Mouse (Mus musculus): ENCODE results near the gene Hkdc1.

Hkdc1 gene

DNA sequence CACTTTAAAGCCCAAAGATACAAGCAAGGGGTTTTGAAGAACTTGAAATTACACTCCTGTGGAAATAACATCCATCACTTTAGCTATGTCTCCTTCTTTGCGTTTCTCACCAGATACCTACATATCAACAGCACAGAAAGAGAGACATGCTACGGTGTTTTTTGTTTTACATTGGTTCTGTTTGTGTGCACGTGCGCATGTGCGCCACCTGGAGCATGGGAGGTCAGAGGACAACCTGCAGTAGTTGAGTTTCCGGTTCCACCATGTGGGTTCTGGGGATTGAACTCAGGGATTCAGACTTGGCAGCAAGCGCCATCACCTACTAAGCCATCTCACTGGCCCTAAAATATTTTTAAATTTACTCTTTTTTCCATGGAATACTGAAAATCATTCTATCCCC is 63.5 kb downstream of the Hkdc1 start:
- peak in 1 of 2 experiments; percentile 12 for DNase-seq

DNA sequence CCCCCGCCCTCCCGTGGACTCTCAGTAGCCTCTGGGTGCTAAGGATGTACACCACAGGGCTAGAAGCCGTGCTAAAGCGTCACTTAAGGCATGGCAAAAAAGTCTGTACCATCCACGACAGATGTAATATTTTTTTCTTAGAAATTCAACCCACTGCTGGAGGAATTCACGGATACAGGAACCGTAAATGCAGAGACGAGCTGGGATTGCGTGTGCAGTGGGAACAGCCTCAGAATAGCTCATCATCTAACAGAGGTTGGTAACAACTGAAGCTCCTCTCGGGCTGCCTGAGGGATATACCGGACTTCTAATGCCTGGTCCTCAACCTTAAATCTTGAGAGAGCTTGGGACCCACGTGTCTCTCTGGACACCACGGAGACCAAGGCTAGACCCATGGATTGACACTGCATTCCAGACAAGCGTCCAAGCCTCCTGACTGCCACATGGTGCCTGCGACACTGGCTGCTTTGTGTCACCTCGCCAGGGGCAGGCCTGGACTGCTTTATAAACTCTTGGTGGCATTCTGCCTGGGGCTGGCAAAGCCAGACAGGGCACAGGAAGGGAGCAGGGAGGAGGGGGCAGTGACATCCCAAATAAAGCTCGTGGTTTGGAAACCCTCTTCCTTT is 66.1 kb downstream of the Hkdc1 start:
- no peak for DNase-seq

DNA sequence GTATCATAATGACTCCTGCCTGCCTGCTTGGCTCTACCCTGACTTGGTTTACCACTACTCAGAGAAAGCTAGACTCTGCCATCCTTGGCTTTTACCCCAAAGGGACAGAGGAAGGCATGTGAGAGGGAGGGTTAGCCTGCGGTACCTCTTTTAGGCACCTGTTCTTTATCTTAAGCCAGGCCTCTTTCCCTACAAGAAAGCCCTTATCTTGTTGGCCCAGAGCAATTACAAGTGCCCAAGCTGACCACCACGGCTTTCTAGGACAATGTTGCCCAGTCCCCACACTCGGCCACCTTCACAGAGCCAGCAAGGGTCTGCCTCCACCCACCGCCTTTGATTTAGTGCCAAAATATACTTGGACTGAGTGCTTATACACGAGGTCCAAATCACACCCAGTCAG is 77.1 kb downstream of the Hkdc1 start:
- no peak for DNase-seq

DNA sequence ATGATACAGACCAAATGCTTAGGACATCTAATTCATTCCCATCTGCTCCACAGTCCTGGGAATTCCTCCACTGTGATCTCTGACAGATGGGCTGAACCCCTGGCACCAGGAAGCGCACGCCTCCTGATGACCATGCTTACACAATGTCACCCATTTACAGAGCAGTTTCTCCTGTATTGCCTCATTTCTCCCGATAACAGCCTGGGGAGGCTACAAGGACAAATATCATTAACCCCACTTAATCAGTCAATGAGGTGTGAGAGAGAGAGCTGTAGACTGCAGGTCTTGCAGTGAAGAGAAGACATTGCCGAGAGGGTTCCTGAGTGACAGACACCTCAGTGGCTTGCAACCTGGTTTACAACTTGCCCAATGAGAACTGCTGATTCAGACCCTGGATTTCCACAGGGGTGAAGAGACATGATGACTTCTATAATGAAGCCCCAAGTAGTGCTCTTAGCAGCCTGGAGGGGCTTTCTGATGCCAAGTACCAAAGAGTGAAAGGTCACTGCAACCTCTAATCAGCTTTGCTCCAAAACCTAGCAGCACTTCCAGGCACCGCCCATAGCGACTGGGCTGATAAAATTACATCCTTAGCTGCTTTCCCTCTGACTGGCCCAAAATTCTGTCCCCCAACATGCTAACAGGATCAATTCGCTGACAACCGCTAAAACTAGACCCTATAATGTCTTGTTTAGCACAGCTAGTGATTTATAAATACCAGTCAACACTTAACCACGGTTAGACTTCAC is 78.1 kb downstream of the Hkdc1 start:
- DNase-seq: no peak

DNA sequence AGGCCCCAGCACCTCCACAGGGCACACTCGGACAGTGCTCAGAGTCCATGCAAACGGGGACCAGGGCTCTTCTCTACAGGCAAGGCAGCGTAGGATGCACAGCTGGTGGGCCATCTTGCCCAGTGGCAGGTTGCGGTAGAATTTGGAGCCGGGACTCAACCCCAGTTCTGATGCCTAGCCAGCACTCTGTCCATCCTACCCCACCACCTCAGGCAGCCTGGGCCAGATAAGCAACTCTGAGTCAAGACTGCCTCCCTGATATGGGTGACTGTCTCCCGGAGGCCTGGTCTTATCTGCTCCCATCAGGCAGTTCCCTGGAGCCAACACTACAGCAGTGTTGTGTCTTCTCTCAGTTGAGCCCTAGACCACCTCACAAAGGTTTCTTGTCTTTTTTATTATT is 79.8 kb downstream of the Hkdc1 start:
- DNase-seq: no peak

DNA sequence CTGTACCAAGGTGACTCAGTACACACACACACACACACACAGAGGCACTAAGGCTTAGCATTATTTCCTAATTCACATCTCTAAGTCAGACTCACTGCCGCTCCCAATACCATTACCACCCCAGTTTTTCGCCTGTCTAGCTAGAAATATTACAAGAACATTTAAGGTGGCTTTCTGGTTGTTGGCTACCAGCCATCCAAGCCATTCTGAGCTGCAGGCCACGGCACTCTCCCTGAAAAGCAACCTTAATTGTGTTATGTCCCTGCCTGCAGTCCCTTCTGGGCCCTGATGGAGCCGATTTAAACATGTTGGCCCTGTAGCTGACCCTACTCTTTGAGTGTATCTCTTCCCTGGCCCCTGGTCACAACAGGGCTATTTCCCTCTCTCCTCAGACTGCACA is 80.3 kb downstream of the Hkdc1 start:
- DNase-seq: no peak

DNA sequence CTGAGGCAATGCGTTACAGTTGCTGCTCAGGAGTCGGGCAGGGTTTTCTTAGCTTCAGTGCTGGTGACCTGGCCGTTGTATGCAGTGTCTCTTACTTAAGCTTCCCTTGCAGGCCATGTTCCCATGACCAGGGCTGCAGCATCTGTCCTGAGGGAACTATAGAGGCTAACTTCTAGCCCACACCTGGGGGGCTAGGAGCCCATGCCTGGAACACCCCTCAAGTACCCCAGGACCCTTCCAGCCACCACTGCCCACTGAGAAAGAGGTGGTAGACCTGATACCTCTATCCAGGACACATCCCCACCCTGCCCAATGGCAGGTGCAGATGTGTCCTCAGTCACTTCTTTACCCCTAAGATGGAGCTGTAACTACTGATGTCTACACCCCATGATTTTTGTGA is 81.3 kb downstream of the Hkdc1 start:
- no peak for DNase-seq

DNA sequence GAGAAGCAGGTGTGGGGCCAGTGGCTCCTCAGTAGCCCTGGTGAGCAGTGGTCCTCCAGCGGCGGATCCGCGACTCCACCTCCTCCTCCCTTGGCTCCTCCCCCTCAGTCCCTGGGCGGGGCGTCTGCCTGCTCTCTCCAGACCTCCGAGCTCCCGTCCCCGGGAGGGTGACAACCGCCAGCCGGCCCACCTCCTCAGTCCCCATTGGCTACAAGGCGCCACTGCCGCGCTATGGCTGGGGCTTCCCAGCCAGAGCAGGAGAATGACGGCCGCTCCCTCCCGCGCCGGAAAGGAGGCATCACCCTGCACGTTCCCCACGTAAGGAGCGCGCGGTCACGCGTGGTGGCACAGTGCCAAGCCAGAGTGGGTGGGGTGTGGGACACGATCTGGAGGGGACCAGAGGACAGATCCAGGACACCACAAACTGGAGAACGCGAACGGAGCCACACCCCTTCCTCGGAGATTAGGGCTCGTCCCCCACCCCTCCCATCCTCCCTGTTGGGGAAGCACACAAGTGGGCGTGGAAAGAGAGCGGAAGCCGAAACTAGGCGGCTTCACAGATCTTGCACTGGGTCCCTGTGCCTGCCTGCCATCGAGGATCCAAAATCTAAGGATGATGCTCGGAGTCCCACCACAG is 82.1 kb downstream of the Hkdc1 start:
- DNase-seq: peak; percentile 97 to 98

DNA sequence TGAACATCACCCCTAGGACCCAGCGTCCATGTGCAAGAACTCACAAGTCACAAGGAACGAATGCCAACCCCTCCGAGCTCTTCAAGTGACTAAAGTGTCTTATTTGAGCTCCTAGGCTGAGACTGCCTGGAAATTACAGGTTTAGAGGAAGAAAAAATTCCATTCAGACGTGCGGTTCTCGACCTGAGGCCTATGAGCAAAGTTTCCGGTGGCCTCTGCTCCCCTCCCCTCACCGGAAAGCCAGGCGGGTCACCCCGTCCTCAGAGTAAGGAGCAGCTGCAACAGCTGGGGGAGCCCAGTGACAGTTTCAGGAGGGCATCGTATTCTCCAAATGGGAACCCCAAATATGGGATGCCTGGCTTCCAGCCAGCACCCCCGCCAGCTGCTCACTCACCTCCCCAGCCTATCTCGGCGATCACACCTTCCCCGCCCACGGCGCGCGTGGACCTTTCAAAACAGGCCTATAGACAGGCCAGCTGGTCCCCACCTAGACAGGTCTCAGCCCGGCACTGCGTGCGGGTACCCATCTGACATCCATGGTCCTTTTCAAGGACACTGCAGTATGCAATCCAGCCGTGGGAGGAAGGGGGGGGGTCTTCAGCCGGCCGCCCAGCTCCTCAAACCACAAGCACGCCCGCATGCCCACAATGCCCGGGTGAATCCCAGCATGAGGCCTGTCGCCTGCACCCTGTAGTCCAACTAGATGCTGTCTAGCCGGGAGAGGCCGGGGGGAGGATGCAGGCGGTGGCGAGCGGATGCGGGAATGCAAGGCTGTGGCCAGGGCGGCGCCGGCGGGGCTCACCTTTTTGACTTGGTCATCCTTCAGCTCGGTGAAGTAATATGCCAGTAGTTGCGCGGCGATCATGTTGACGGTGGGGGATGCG is 82.8 kb downstream of the Hkdc1 start:
- DNase-seq: peak; percentile 58 to 78

DNA sequence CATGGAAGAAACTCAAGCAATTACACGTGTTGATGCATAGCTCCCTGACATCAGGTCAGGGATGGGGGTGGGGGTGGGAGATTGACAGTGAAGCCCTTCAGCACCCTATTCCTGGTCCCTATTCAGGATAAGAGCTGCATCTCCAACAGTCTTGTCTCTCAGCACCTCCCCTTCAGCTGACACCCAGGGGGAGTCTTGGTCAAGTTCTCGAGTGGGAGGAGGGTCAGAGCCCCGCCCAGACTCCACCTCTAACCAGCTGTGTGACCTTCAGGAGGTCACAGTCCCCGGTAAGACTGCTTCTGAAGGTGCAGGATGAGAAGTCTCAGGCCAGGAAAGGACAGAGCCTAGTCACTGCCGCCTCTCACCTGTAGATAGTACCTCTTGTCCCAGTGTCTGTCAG is 83.7 kb downstream of the Hkdc1 start:
- peak; percentile 62 to 81 for DNase-seq

DNA sequence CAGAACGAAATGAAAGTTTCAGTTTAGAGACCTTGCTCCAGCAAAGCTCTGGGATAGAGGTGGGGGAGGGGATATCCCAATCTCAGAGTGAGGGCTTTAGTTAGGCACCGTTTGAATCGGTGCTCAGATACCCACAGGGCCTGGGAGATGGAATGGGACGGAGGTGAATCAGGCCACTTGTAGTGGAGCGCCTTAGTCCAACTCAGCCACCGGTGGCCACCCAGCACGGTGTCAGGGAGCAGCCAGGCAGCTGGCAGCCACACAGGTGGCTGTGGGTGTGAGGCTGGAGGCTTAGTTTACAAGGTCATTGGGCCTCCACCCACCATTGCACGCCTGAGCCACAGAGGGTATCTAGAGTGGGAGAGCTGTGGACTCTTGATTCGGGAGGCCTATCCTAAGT is 84.1 kb downstream of the Hkdc1 start:
- DNase-seq: peak in 1 of 2 experiments; percentile 56

DNA sequence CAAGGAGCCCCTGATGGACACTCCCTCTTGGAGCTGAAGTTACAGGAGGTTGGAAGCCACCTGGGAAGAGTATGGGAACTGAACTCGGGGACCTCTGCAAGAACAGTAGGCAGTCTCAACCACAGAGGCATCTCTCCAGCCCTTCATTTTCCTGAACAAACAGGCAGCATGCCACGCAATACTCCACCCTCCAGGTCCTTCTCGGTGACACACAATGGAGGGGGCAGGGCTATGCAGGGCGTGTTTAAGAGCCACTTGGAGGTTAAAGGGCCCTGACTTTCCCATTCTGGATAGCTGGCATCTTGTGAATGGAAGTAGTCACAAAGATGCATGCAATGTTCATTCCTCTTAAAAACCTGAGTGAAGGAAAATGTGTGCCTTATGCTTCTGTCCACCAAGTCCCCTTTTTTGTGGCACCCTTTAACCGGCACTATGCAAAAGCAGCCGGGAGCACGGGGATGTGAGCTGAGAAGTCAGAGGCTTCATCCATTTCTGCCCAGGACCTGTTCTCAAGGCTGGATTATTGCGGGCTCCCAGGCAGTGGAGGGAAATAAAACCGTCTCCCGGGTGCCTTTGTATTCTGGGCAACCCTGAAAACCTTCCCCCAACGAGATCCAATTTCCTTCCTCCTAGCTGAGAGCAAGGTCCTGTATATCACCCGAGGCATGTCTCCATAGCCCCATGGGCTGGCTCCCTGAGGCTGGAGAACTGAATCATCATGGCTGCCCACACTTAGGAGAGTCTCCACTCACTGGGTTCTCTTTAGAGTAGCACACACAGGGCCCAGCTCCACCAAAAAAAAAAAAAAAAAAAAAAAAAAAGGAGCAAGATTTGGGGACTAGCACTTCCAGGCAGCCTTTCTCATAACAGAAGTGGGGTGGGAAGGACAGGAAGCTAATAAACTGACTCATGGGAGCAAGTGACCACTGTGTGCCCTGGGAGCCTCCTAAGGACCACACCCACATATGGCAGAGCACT is 85.4 kb downstream of the Hkdc1 start:
- DNase-seq: peak; percentile 55 to 66

DNA sequence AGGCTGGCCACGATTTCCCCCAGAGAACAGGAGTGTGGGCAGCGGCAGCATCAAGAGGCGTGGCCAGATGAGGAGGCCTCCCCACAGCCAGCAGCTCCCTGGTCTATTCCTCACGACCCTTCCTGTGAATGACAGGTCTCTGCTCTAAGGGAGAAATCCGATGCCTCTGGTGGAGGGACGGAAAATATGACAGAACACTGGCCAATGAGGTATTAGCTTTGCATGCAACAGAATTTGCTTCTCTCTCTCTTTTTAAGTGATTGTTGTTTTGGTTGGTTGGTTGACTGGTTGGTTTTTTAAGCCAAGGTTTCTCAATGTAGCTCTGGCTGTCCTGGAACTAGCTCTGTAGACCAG is 86.9 kb downstream of the Hkdc1 start:
- no peak for DNase-seq

DNA sequence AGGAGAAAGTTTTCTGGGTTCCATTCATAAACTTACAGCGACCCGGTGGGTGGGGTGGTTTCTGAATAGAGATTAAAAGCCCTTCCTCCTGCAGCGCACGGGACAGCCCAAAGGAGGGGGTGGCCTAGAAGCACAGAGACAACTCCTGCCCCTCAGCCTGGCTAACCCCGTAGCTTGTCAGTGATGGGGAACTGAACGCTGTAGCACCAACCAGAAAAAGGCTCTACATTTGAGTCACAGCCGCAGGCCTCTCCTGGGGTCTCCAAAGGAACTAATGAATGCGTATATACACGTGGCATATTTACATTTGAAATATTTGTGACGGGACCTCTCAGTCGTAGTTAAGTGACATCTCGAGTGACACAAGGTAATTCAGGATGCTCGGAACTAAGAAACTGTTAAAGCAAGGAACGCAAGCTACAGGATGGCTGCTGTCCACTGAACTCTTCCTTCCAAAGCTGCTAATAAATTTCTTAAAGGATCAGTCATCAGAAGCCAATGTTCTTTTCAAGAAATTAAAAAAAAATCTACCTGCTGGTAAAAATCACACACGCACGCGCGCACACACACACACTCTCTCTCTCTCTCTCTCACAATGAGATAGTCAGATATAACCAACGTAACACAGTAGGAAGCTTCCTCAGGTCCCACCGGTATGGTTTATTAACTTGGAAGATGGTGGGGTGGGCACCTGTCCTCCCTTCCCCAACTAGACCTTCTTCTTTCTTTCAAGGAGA is 87.4 kb downstream of the Hkdc1 start:
- no peak for DNase-seq

DNA sequence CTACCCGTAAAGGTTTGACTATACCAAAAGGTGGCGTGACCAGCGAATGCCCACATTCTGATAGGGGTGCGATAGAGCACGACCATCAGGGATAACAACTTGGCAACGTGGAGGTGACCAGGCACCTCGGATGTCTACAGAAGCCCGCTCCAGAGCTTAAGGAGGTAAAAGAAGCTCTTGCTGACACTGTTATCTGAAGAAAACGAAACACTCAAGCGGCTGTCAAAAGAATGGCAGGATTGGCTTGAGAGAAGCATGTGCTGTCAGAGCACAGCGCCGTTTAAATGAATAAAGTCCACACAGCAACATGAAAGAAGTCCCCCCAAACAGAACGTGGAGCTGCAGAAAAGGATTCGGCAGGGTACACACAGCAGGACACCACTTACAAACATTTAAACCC is 89.0 kb downstream of the Hkdc1 start:
- no peak for DNase-seq
